Mouse (Mus musculus) C2C12 (cell line): ENCODE measurements around the gene Slc9c1. TPM values are rescaled to one million over a fixed set of nuclear protein-coding genes. Genes with fewer than 3 reads are reported as not detected.

Source experiments
- H3K27me3 ChIP-seq: one replicate; pipeline ENCODE4 v1.6.1; 2011; ENCODE audit not compliant: control insufficient read depth, insufficient read depth, insufficient read length
- H3K36me3 ChIP-seq: one replicate; pipeline ENCODE4 v1.6.1; 2011; ENCODE audit not compliant: control insufficient read depth, insufficient read depth
- H3K4me3 ChIP-seq: one replicate; pipeline ENCODE4 v1.5.1; 2011; ENCODE audit warnings: mild to moderate bottlenecking, control low read depth; ENCODE audit not compliant: poor library complexity, insufficient read depth, severe bottlenecking
- H3K79me2 ChIP-seq: one replicate; pipeline ENCODE4 v1.6.1; 2011; ENCODE audit not compliant: control insufficient read depth, insufficient read depth
- H3K79me3 ChIP-seq: one replicate; pipeline ENCODE4 v1.6.1; 2011; ENCODE audit warnings: low read depth, control low read depth
- H3ac ChIP-seq: one replicate; pipeline ENCODE3; 2011; ENCODE audit warnings: low read depth; ENCODE audit not compliant: control insufficient read depth, insufficient read length
- CEBPB ChIP-seq: IDR thresholded peaks from one replicate; pipeline ENCODE4 v1.6.1; 2011; ENCODE audit warnings: low read depth, mild to moderate bottlenecking, control low read depth, moderate library complexity
- CTCF ChIP-seq: IDR thresholded peaks from one replicate; pipeline ENCODE4 v1.5.1; 2011; ENCODE audit not compliant: control insufficient read depth, insufficient read depth, insufficient read length
- FOSL1 ChIP-seq: IDR thresholded peaks from one replicate; pipeline ENCODE4 v1.8.0; 2011; ENCODE audit warnings: mild to moderate bottlenecking, low read length; ENCODE audit not compliant: poor library complexity, insufficient read depth, severe bottlenecking
- MAX ChIP-seq: IDR thresholded peaks from one replicate; pipeline ENCODE4 v1.6.1; 2011; ENCODE audit warnings: mild to moderate bottlenecking, control low read depth
- MYOD1 ChIP-seq: IDR thresholded peaks from one replicate; pipeline ENCODE4 v1.6.1; 2011; ENCODE audit warnings: low read depth; ENCODE audit not compliant: control insufficient read depth, insufficient read length
- MYOG ChIP-seq: IDR thresholded peaks from one replicate; pipeline ENCODE4 v1.6.1; 2011; ENCODE audit not compliant: control insufficient read depth, insufficient read length; ENCODE audit errors: extremely low read depth
- USF1 ChIP-seq: IDR thresholded peaks from one replicate; pipeline ENCODE4 v1.6.1; 2011; ENCODE audit warnings: low read depth, mild to moderate bottlenecking, control low read depth, moderate library complexity
- polyA plus RNA-seq: library from polyadenylated mRNA; unstranded; fragments of >200 nt; fragmentation: generic; extraction: Trizol; gene quantifications from one replicate; pipeline ENCODE4 v1.2.1, GENCODE M21; 2012; ENCODE audit warnings: missing spikeins

Gene Slc9c1
- polyA plus RNA-seq, 1 experiment: not detected

- TF ChIP-seq MYOG (no peak), MAX (no peak), FOSL1 (no peak), CEBPB (no peak)
- H3K27me3 ChIP-seq: peaks cover 4% of the 10 kb centered on the region
- no peaks in the 10 kb centered on the region for H3K36me3 ChIP-seq
- no peaks in the 10 kb centered on the region for H3K79me2 ChIP-seq
- no peaks in the 10 kb centered on the region for H3K79me3 ChIP-seq
- H3K4me3 ChIP-seq: no peak within 1 kb of the TSS
- H3ac ChIP-seq: no peak within 1 kb of the TSS
Measured at GRCm38 (mm10) chr16:45610267-45610666, 75.2 kb downstream of the Slc9c1 start, which contains the start of gene Gcsam. Gene Gcsam (plus strand): TSS chr16:45610380.

GRCm38 (mm10) chr16:45613247-45613646 lies 78.1 kb downstream of the Slc9c1 start:
- no peak overlapping the region for H3K4me3 ChIP-seq
- H3K79me2 ChIP-seq: no peaks in the 10 kb centered on the region
- H3K36me3 ChIP-seq: no peaks in the 10 kb centered on the region
- H3K27me3 ChIP-seq: peaks cover 4% of the 10 kb centered on the region
- TF ChIP-seq MAX: no peak
- no peak for TF ChIP-seq USF1
- no peak for TF ChIP-seq CEBPB
- TF ChIP-seq MYOG: no peak
- H3ac ChIP-seq: no peak overlapping the region
- no peaks in the 10 kb centered on the region for H3K79me3 ChIP-seq

- no peaks in the 10 kb centered on the region for H3K79me3 ChIP-seq
- TF ChIP-seq MYOG (no peak), CTCF (no peak), CEBPB (no peak), MYOD1 (no peak), USF1 (no peak), FOSL1 (no peak), MAX (no peak)
- no peak overlapping the region for H3ac ChIP-seq
Measured at GRCm38 (mm10) chr16:45615944-45616343, 80.8 kb downstream of the Slc9c1 start.

GRCm38 (mm10) chr16:45619751-45620375 lies 84.8 kb downstream of the Slc9c1 start:
- H3K27me3 ChIP-seq: no peaks in the 10 kb centered on the region
- H3K79me3 ChIP-seq: no peaks in the 10 kb centered on the region
- no peaks in the 10 kb centered on the region for H3K36me3 ChIP-seq
- H3K4me3 ChIP-seq: no peak overlapping the region
- no peak for TF ChIP-seq FOSL1
- TF ChIP-seq CEBPB: no peak
- no peak for TF ChIP-seq USF1
- no peak for TF ChIP-seq MYOD1
- TF ChIP-seq CTCF: no peak
- TF ChIP-seq MAX: no peak
- no peak for TF ChIP-seq MYOG
- no peaks in the 10 kb centered on the region for H3K79me2 ChIP-seq
- no peak overlapping the region for H3ac ChIP-seq

More at GRCm38 (mm10) chr16:45615944-45616343, 80.8 kb downstream of the Slc9c1 start:
- H3K4me3 ChIP-seq: no peak overlapping the region
- H3K79me2 ChIP-seq: no peaks in the 10 kb centered on the region
- H3K36me3 ChIP-seq: no peaks in the 10 kb centered on the region
- no peaks in the 10 kb centered on the region for H3K27me3 ChIP-seq

- no peaks in the 10 kb centered on the region for H3K79me2 ChIP-seq
- no peaks in the 10 kb centered on the region for H3K27me3 ChIP-seq
- no peaks in the 10 kb centered on the region for H3K79me3 ChIP-seq
- H3ac ChIP-seq: no peak overlapping the region
- no peaks in the 10 kb centered on the region for H3K36me3 ChIP-seq
- TF ChIP-seq CTCF: no peak
- TF ChIP-seq CEBPB: no peak
- no peak for TF ChIP-seq MYOG
- no peak for TF ChIP-seq USF1
- no peak for TF ChIP-seq MAX
- TF ChIP-seq MYOD1: no peak
- no peak for TF ChIP-seq FOSL1
- no peak overlapping the region for H3K4me3 ChIP-seq
Measured at GRCm38 (mm10) chr16:45623230-45623629, 88.1 kb downstream of the Slc9c1 start.

- Histone ChIP-seq H3K27me3 (no peaks in the 10 kb centered on the region), H3K79me3 (no peaks in the 10 kb centered on the region), H3K79me2 (no peaks in the 10 kb centered on the region), H3K4me3 (no peak overlapping the region), H3ac (no peak overlapping the region), H3K36me3 (no peaks in the 10 kb centered on the region)
- no peak for TF ChIP-seq USF1
- no peak for TF ChIP-seq CEBPB
- no peak for TF ChIP-seq MYOG
- no peak for TF ChIP-seq MYOD1
- TF ChIP-seq MAX: no peak
- TF ChIP-seq FOSL1: no peak
- no peak for TF ChIP-seq CTCF
Measured at GRCm38 (mm10) chr16:45624791-45625190, 89.7 kb downstream of the Slc9c1 start.
